Mouse (Mus musculus): ENCODE data around the gene Lrrc23. TPM values are rescaled to one million over a fixed set of nuclear protein-coding genes. Genes with fewer than 3 reads are reported as not detected.

Gene Lrrc23
- polyA plus RNA-seq, 1 experiment: not detected

DNA sequence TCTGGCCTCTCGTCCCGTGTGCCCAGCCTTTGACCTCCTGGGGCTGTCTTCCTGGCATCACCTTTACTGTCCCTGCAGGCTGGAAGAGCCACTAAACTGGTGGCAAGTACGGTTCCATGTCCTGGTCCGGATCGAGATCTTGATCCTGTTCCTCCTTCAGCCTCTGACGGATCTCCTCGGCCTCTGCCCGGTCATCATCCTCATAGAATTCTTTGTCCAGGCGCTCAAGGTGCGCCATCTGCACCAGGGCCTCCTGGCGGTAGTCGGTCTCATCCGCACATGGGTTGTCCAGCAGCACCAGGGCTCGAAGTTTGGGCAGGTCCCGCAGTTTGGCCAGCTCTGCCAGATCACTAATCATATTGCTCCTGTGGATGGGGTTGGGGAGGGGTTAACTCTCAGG is 9.0 kb downstream of the Lrrc23 start:
- Histone ChIP-seq H3K4me3 (ENCODE audit: insufficient read depth, low read length) (no peak overlapping the region), H3K4me1 (ENCODE audit: control insufficient read depth, insufficient read depth, low read length) (peaks cover 6% of the 10 kb centered on the region), H3K27ac (ENCODE audit: insufficient read depth, low read length) (no peak overlapping the region)
- TF ChIP-seq POLR2A (IDR thresholded peaks at IDR 0.05; ENCODE audit: low read depth, low read length): no peak
- no peak for TF ChIP-seq CTCF (IDR thresholded peaks at IDR 0.05; ENCODE audit: borderline replicate concordance, insufficient read depth, low read length)

DNA sequence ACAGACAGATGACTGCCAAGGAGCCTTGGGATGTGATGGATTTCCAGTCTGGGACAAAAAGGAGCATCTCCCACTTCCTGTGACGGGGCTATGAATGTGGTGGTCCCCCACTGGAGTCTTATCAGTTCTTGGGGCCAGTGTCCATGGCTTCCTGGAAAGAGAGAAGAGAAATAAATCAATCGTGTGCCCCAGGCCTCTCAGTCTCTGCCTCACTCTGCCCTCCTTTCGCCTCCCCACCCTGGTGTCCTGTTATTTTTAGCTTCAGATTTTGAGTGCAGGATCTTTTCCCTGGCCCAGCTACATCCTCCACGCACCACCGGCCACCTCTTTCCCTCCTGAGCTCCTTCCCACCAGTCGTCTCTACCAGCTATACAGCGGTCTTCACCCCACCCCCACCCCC is 9.5 kb downstream of the Lrrc23 start:
- H3K4me3 ChIP-seq (ENCODE audit: insufficient read depth, low read length): peak overlapping the region; percentile 93
- TF ChIP-seq POLR2A (IDR thresholded peaks at IDR 0.05; ENCODE audit: low read depth, low read length): no peak
- TF ChIP-seq CTCF (IDR thresholded peaks at IDR 0.05; ENCODE audit: borderline replicate concordance, insufficient read depth, low read length): no peak
- H3K27ac ChIP-seq (ENCODE audit: insufficient read depth, low read length): no peak overlapping the region
- H3K4me1 ChIP-seq (ENCODE audit: control insufficient read depth, insufficient read depth, low read length): peaks cover 6% of the 10 kb centered on the region

DNA sequence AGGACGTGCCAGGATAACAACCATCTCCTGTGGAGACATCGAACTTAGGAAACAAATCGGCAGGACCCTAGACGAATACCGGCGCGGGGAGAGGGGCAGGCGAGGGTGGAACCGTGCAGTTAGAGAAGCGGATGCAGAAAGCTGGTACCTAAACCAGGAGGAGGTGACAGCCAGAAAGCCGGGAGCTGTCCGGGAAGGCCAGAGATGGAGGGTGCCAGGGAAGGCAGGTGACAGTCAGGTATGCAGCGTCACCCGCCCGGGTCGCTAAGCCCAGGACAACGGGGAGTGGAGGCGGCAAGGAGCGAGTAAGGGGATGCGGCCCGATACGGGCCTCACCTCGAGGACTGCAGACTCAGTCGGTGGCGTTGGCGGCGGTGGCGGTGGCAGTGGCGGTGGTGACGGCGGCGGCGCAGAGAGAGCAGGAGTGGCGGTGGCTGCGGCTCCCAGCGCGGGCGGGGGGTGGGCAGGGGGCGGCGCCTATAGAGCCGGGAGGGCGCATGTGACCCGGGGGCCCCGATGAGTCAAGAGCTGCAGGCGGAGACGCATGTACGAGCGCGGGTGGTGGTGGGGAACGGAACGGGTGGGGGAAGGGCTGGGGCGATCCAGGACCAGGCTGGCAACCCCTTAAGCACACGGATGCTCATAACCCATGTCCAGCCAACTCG is 10.3 kb downstream of the Lrrc23 start, which contains the start of gene Eno2:
Gene Eno2, minus strand, starts transcription at position 573 of the 665 bp plus-strand sequence.
- H3K4me3 ChIP-seq (ENCODE audit: insufficient read depth, low read length): peak within 1 kb of the TSS; percentile 93
- peak; percentile 57 for TF ChIP-seq POLR2A (IDR thresholded peaks at IDR 0.05; ENCODE audit: low read depth, low read length)
- no peak for TF ChIP-seq CTCF (IDR thresholded peaks at IDR 0.05; ENCODE audit: borderline replicate concordance, insufficient read depth, low read length)
- peak within 1 kb of the TSS; percentile 21; the same call in 1 of the 2 replicates for H3K27ac ChIP-seq (ENCODE audit: insufficient read depth, low read length)
- H3K4me1 ChIP-seq (ENCODE audit: control insufficient read depth, insufficient read depth, low read length): peaks cover 6% of the 10 kb centered on the region

DNA sequence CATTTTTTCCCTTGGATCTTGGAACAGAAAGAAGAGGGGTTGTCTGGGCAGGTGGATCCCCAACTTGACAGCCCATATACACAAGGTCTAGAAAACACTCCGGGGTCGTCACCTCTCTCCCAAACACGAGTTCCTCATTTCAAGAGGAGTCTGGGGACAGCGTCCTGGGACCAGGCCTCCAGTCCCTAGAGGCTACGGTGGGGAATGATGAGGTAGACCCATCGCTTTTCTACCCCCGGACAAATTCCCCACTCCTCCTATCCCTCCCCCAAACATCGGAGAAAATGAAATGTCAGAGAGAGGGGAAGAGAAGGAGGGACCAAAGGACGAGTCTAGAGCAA is 10.9 kb downstream of the Lrrc23 start:
- TF ChIP-seq POLR2A (IDR thresholded peaks at IDR 0.05; ENCODE audit: low read depth, low read length) (no peak), CTCF (IDR thresholded peaks at IDR 0.05; ENCODE audit: borderline replicate concordance, insufficient read depth, low read length) (no peak)
- peaks cover 6% of the 10 kb centered on the region for H3K4me1 ChIP-seq (ENCODE audit: control insufficient read depth, insufficient read depth, low read length)
- H3K4me3 ChIP-seq (ENCODE audit: insufficient read depth, low read length): peak overlapping the region; percentile 93
- peak overlapping the region; percentile 21; the same call in 1 of the 2 replicates for H3K27ac ChIP-seq (ENCODE audit: insufficient read depth, low read length)

DNA sequence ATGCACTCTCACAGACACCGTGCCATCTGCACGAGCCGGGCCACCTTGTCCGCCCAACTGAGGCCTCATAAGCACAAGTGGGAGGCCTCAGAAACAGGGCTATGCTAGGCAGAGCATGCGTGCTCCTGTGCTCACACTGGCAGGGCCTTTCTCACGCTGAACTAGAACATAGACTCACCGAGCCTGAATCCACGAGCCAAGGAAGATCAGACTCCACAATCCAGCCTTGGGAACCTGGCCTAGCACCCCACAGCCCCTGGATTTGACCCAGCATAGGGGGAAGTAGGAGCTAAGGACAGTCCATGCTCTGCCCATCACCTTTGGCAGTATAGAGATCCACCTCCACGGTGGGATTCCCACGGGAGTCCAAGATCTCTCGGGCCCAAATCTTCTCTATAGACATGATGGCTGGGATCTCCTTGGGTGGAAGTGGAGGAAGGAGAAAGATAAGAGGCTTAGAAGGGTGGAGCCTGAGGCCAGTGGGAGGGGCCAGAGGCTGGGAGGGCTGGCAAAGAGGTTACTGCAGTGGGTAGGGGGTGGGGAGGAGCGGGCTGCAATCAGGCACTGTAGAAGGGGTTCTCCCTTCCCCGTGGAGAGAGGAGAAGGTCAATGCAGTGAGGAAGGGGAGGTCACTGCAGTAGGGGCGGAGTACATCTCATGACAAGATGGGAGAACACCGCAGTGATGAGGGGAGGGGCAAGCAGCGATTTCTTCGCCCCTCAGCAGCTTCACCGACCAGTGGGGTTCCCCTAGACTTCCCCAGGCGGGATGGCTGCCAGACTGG is 11.4 kb downstream of the Lrrc23 start:
- peaks cover 6% of the 10 kb centered on the region for H3K4me1 ChIP-seq (ENCODE audit: control insufficient read depth, insufficient read depth, low read length)
- TF ChIP-seq POLR2A (IDR thresholded peaks at IDR 0.05; ENCODE audit: low read depth, low read length) (peak; percentile 40; the same call in 1 of the 2 replicates), CTCF (IDR thresholded peaks at IDR 0.05; ENCODE audit: borderline replicate concordance, insufficient read depth, low read length) (no peak)
- peak overlapping the region; percentile 93 for H3K4me3 ChIP-seq (ENCODE audit: insufficient read depth, low read length)
- H3K27ac ChIP-seq (ENCODE audit: insufficient read depth, low read length): no peak overlapping the region

DNA sequence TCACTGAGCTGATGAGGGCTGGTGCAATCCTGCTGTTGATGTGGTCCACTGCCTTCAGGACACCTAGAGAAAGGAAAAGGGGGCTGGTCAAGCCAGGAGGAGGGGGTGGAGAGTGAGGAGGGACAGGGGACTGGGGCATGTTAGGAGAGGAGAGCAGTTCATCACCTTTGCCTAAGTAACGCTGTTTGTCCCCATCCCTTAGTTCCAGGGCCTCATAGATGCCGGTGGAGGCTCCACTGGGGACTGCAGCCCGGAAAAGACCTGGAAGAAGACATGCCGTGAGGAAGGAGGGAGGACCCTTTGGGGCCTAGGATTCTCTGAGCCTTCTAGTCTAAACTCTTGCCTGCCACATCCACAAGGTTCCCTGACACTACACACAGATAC is 12.0 kb downstream of the Lrrc23 start:
- Histone ChIP-seq H3K4me3 (ENCODE audit: insufficient read depth, low read length) (peak overlapping the region; percentile 93; the same call in 1 of the 2 replicates), H3K4me1 (ENCODE audit: control insufficient read depth, insufficient read depth, low read length) (peaks cover 6% of the 10 kb centered on the region), H3K27ac (ENCODE audit: insufficient read depth, low read length) (no peak overlapping the region)
- TF ChIP-seq CTCF (IDR thresholded peaks at IDR 0.05; ENCODE audit: borderline replicate concordance, insufficient read depth, low read length) (no peak), POLR2A (IDR thresholded peaks at IDR 0.05; ENCODE audit: low read depth, low read length) (no peak)

DNA sequence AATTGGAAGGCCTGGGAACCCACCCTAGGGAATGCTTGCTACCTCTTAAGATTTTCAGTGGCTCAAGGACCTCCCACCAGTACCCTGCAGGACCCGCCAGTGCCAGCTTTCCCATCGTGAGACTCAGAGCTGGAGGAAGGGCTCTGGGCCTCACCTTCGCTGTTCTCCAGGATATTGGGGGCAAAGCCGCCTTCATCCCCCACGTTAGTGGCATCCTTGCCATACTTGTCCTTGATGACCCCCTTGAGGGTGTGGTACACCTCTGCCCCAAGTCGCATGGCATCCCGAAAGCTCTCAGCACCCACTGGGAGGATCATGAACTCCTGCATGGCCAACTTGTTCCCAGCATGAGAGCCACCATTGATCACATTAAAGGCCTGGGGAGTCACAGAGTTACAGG is 13.6 kb downstream of the Lrrc23 start:
- Histone ChIP-seq H3K4me3 (ENCODE audit: insufficient read depth, low read length) (no peak overlapping the region), H3K27ac (ENCODE audit: insufficient read depth, low read length) (no peak overlapping the region)

DNA sequence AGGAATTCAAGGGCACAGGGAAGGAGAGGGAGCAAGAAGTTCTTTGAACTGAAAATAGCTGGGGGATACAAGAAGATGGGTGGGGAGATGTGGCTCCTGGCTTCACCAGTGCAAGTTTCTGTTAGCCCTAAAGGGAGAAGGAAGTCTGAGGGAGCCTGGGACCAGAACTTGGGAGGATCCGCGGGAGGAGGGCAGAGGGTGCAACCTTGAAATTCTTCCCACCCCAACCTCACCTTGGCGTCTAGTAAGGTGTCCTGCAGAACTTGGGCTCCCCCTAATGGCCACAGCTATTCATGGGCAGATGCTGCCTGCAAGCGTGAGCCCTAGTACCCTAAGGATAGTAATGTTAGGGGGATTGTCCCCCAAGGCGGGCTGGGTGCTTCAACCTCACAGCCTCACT is 20.3 kb downstream of the Lrrc23 start:
- peak overlapping the region; percentile 99 for H3K27ac ChIP-seq (ENCODE audit: insufficient read depth, low read length)
- TF ChIP-seq CTCF (IDR thresholded peaks at IDR 0.05; ENCODE audit: borderline replicate concordance, insufficient read depth, low read length): peak; percentile 90; the same call in 1 of the 2 replicates
- peak; percentile 45; the same call in 1 of the 2 replicates for TF ChIP-seq POLR2A (IDR thresholded peaks at IDR 0.05; ENCODE audit: low read depth, low read length)
- peaks cover 8% of the 10 kb centered on the region for H3K4me1 ChIP-seq (ENCODE audit: control insufficient read depth, insufficient read depth, low read length)
- no peak overlapping the region for H3K4me3 ChIP-seq (ENCODE audit: insufficient read depth, low read length)

More for the DNA sequence above, 13.6 kb downstream of the Lrrc23 start:
- TF ChIP-seq CTCF (IDR thresholded peaks at IDR 0.05; ENCODE audit: borderline replicate concordance, insufficient read depth, low read length) (no peak), POLR2A (IDR thresholded peaks at IDR 0.05; ENCODE audit: low read depth, low read length) (no peak)
- H3K4me1 ChIP-seq (ENCODE audit: control insufficient read depth, insufficient read depth, low read length): peaks cover 6% of the 10 kb centered on the region

DNA sequence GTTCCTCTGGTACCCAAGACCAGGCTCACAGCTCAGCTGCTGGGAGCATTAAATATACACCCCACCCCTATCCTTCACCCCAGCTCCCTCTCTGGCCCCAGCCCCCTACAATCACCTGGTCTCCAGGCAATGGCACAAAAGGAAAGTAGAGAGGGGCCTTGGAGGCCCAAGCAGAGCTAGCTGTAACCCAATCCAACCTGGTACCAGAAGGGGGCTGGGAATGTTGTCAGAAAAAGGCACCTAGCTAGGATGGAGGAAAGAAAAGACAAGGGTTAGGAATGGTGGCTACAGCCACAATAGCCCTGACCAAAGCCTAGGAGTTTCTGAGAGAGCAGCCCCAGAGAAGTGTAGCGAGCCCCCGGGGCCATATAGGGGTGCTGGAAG is 20.7 kb downstream of the Lrrc23 start:
- TF ChIP-seq POLR2A (IDR thresholded peaks at IDR 0.05; ENCODE audit: low read depth, low read length) (0 out of 2 replicates have a peak, but pooled peaks have one; percentile 9), CTCF (IDR thresholded peaks at IDR 0.05; ENCODE audit: borderline replicate concordance, insufficient read depth, low read length) (no peak)
- no peak overlapping the region for H3K4me3 ChIP-seq (ENCODE audit: insufficient read depth, low read length)
- H3K27ac ChIP-seq (ENCODE audit: insufficient read depth, low read length): peak overlapping the region; percentile 99
- H3K4me1 ChIP-seq (ENCODE audit: control insufficient read depth, insufficient read depth, low read length): peaks cover 9% of the 10 kb centered on the region

Data from embryonic fibroblast, embryonic 13.5 days (primary cell).